Mouse (Mus musculus) thymus, postnatal 25 days (tissue): ENCODE measurements around the gene Rab33b.

Source experiments
- DNase-seq: peaks from one replicate; pipeline ENCODE4 v3.0.0; 2022

Gene Rab33b

DNA sequence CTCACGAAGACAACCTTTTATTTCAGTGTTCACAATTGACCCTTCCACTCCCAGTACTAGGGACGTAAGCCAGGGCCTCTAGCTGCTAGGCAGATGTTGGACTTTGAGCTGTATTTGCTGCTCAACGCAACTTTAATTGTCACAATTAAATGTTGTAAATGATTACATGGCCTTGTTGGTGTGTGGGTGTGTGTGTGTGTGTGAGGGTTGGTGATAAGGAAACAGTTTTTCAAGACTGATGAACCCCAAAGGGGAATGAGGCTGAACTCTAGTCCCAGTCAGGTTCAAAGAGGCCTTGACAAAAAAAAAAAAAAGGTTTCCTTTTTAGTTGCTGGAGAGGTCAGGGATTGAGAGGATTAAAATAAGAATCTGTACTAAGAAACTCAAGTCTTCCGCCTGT, 33.7 kb downstream of the Rab33b start:
- no peak for DNase-seq

DNA sequence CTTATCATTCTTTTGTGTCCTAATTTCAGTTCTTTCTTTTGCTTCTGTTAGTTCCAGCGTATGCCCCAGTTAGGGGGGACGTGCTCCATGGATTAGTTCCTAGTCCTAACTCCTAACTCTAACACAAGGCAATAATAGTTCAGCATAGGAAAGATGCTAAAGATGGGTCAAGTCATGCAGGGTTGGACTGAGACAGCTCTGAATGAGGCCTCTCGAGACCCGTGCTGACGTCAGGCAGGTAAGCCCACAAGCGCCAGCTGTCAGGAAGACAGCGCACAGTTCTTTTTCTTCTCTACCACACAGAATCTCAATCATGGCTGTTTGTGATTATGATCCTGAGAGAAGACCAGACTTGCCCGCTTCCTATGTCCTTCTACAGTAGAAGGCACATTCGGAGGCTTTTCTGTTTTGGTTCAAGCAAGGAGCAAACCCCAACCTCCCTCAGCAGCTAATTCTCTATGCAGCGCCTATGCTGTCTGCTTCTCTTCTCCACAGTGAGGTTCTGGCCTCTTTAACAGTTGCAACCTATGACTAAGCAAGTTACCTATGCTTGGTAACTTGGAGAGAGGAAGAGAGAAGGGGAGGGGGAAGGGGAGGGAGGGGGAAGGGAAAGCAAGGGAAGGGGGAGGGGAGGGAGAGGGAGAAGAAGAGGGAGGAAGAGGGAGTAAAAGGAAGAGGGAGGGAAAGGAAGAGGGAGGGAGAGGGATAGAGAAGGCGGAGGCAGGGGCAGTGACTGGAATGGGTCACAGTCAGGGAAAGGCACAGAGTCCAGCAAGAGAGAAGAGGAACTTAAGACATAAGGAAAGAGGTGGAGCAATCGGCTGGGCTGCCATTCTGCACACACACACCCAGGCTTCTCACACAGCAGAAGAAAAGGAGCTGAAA, 34.4 kb downstream of the Rab33b start:
- no peak for DNase-seq

DNA sequence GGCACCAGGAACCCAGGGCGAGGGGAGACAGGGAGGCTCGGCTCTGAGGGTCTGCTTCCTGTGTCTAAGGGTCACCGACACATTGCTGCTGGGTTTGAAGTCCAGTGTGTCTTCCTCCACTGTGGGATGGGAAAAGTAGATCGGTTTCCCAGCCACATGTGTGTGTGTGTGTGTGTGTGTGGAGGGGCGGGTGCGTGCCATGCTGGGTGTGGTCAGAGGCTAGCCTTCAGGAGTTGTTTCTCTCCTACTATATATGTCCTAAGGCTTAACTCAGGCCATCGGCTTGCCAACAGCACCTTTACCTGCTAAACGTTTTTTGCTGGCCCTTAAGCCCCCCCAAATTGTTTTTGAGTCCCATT, 35.0 kb downstream of the Rab33b start:
- no peak for DNase-seq

DNA sequence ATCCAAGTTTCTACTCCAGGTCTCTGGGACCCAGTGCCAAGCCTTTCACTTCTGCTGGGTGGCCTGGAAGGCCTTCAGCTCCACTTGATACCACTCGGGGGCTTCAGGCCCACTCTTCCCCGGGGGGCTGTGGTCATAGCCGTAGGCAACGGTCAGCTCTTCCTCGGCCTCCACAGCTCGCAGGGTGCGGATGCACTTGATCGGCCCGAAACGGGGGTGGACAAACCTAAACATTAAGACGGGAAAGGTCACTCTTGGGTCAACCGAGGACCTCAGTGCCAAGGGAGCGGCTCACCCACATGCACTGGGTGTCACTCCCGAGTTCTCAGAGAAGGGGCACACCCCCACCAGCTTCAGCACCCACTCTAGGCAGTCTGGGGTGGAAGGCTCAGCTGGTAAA, 37.5 kb downstream of the Rab33b start:
- DNase-seq, result no peak

DNA sequence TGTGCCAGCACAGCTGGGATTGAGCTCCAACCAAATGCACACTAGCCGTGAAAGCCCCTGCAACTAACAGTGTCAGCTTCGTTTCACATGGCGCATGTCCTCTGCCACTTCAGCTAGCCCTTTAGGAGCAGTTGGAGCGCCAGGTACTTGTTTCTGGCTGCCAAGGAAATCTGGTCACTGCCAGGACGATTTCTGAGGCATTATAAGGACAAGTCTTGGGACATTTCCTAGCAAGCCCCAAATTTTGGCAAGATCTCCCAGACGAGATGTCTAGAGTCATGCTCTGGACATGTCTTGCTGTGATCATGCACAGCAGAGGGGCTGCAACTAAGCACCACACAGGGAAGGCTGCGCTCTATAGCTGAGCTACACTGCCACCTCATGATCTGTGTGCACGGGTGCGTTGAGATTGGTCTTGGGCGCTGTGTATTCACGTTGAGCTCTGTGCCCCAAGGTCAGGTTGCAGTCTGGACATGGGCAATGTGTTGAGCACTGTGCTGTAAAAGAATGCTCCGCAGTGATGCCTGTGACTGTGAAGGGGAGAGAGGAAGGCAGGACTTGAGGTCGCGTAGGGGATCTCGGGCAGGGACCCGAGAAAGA, 41.6 kb downstream of the Rab33b start:
- DNase-seq, result no peak

DNA sequence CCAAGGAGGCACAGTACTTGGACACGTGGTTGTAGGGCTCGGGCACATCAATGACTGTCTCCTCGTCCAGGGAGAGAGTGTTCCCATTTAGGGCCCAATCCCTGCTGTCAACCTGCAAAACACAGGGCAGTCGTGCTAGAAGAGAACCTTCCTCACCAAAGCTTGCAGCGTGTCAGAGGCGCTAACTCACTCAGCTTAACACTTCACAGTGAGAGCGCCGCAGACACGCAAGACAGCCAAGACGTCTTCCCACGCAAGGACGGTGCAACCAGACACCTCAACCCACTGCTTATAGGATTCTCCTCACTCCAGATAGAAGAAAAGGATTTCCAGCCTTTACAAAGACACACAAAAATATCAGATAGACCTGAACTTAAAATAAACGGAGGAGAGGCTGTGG, 43.2 kb downstream of the Rab33b start:
- no peak for DNase-seq

DNA sequence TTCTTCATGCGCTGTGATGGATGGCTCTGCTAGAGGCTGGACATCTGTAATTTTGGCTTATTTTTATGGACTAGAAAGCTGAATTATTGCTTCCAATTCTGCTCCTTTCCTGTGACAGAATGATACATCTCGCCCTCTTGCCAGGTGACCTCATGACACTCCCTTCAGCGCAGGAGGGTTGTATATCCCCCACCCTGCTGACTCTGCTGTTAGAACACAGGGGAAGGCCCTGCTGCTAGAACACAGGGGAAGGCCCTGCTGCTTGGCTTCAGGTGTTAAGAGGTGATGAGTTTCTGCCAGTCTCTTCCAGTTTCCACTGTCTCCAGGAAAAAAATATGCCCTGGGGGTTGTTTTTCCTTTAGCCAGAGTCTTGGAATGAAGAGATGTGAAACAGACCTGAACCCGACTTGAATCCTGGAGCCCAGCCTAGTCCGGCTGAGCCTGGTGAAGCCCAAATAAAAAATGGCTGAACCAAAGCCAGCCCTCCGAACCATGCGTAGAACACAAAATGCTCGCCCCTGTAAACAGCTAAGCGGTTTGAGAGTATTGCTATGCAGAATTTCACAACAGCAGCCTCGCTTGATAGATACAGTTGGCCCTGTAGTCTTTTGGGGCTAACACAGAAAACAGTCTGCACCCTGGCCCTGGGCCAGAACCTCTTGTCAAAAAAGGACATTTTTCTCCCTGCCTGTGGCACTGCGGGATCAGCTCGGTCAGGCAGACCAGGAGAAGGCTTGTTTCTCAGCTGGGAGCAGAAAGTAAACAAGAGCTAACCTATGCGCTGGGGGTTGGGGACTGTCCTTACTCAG, 48.0 kb downstream of the Rab33b start:
- no peak for DNase-seq

DNA sequence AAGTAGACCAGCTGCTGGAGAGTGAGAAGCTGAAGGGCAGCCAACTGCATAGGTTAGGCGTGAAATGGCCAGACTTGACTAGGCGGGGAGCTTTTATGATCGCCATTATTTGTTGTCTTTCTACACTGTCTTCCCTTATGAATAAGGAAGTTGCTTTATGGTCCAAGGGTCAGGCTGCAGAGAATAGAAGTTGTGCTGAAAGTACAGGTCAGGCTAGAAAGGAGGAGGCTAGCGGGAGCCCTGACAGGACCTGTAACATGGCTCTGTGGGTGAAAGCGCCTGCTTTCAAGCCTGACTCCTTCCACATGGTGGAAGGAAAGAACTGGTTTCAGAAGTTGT, 48.5 kb downstream of the Rab33b start:
- no peak for DNase-seq

DNA sequence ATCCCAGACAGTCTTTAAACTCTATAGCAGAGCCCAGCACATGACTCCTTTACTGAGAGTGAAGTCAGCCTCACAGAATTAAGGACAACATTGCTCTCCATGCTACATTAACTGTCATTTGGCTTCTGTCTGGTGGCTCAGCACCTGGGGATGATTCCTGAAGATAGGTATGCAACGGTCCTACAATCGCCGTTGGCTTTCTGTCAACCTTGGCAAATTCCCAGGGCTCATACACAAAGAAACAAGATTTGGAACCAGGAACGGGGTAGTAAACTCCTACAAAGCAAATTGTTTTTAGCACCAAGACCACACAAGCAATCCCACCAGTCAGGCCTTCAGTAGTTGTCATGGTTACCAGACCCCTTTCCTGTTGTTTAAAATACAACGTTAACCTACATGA, 49.9 kb downstream of the Rab33b start:
- DNase-seq, result no peak

DNA sequence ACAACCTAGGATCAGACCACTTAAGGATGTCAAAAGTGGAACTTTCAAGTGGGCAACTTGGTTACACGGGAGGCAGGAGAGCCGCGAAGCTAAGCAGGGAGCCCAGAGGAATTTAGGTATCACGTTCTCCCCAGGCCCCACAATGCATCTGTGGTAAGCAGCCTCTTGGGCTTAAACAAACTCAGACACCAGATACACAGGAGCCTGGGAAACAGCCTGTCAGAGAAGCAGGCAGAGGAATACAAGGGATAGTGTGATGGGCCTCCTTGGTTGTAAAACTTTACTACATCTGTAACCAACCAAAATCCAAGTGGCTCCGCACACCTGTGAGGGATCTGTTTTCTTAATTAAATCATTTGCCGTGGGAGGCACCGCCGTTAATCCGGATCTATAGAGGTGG, 50.3 kb downstream of the Rab33b start:
- DNase-seq, result no peak

DNA sequence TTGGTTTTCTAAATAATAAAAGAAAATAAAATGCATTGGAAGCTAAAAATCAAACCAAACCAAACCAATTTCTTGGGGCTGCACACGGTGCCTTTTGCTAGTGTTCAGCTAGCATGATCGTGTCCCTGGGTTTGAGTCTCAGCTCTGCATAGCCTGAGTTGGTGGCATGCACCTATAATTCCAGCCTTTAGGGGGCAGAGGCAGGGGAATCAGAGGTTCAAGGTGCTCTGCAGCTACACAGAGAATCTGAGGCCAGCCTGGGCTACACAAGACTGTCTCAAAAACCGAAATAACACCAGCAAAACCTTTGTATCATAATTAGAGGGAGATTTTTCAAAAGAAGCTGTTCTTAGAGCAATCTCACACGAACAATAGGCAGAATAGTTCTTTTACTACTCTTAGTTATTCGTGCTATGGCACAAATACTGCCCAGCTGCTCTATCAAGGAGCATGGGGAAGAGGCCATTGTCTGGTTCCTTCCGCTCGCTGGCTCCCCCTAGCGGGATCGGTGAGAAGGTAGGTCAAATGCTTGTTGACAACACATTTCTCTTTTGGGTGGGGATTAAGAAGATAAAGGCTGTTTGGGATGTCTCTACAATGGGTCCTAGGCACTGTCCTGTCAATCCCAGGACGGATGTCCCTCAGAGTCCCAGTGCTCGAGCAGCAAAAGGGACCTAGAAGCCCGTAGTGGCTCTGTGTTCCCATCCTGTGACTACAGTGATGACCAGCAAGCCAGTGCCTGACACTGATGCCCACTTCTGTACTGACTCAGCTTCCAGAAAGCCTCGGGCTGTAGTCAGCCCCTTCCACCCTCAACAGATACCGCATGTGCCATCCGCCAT, 56.1 kb downstream of the Rab33b start:
- DNase-seq, result peak; percentile 87

DNA sequence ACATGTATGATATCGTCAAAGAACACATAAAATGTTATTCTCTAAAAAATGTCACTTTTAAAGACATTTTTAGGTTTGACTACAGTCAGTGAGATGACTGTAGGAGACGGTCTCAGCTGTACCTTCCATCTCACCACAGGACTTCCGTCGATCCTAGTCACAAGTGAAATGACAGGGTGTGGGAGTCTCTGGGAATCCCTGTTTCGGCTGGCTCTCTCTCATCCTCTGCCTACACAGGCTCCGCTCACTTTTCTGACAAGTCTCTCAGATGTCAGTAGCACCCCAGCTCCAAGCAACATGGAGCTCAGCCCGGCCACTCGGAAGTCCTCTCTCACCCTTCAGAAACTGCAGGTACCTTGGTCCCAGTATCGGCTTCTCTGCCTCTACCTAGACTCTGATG, 56.9 kb downstream of the Rab33b start:
- no peak for DNase-seq

DNA sequence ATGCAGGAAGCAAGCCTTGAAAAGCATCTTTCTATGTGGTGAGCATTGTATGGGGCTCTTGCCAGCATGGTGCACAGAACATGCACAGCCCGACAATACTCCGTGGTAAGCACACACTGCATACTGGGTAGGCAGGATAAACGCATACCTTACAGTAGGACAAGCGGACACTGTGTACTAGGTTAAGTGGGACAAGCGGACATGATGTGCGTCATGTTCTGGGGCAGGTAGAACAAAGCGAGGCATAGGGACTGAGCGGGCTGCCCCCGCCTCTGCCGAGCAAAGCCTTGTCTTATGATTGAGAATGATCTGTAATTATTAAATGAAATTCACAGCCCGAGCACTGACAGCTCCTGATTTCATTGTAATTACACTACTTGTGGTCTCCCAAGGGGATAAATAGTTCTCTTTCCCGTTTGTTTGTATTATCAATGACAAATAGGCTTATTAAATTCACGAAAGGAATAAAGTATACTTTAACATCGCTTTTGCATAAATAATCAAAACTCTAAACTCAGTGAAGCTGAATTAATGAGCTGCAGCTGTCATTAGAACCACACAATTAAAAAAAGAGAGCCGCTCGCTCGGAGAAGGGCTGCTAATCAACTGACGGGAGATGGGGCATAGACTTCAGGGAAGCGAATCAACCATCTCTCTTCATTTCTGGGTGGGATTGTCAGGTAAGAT, 60.9 kb downstream of the Rab33b start:
- no peak for DNase-seq
